Mouse (Mus musculus) leukemia stem cell, adult 10-12 weeks (primary cell): Measurements from ENCODE around the gene Cnrip1. TPM values are rescaled to one million over a fixed set of nuclear protein-coding genes. Genes with fewer than 3 reads are reported as not detected.

ENCODE experiments used
- polyA plus RNA-seq: library from polyadenylated mRNA; stranded (reverse); fragments of >175 nt; gene quantifications from 2 replicates; pipeline ENCODE4 v1.2.3, GENCODE M21; 2012; ENCODE audit warnings: low replicate concordance

Gene Cnrip1
- polyA plus RNA-seq, result 0.17 and 1.0 TPM in 2 replicates

DNA sequence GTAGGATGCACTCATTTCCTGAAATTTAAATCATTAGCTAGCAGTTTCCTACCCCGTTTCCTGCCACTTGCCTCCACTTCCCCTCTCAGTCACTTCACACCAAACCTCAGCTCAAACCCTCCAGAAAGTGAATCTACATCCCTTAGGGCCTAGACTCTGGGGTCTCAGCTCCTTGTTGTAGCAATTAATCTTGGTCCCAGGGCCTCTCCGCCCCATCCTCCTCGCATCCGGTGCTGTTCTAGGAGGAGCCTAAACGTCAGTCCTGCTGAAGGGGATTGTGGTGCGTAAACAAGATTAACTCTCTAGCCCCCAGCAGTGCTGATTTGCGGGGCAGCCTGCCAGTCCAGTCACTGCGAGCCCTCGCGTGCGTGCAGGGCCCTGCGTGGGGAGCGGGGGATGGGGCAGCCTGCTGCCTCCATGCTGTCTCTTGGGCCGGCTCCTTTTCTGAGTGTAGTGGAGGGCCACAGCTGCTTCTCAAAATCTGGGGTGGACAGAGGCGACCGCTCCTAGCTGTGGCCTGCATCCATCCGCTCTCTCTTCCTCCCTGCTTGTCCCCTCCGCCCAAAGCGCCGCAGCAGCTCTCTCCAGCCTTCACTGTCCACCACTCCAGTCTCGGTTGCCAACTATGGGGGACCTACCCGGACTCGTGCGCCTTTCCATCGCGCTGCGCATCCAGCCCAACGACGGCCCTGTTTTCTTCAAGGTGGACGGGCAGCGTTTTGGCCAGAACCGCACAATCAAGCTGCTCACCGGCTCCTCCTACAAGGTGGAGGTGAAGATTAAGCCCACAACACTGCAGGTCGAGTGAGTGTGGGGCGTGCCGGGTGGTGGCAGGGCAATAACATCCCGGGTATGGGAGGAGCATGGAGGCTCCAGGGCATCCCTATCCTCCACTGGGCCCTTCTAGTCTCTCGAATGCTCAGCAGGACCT, at the start of gene Cnrip1, which contains the start of gene Plek:
TSS of gene Cnrip1 (plus strand) at position 42 of the 931 bp plus-strand sequence.
TSS of gene Plek (minus strand) at position 837 of the 931 bp plus-strand sequence.

Other genes with a start within 250 kb of the Cnrip1 start
- 0.34 and 1.2 TPM in 2 replicates for gene Fbxo48, start 100.2 kb upstream of the Cnrip1 start, polyA plus RNA-seq
- 0.77 and 3.0 TPM in 2 replicates for gene Plek, start 795 bp downstream of the Cnrip1 start, polyA plus RNA-seq
- 28.6 and 57.9 TPM in 2 replicates for gene Ppp3r1, start 107.7 kb downstream of the Cnrip1 start, polyA plus RNA-seq
- gene Wdr92, start 130.5 kb downstream of the Cnrip1 start, polyA plus RNA-seq, result 0.53 and 6.3 TPM in 2 replicates
- gene Pno1, start 160.0 kb downstream of the Cnrip1 start, polyA plus RNA-seq, result 12.5 and 26.0 TPM in 2 replicates
- gene C1d, start 206.0 kb downstream of the Cnrip1 start, polyA plus RNA-seq, result 1.3 TPM in 1 of 2 replicates, not detected in the other